Mouse (Mus musculus): ENCODE measurements at regions not wholly inside any gene's neighbourhood (a gene's known extent, or its start where the extent isn't known, plus 50 kb on each side); places are given as distances from the start of the nearest gene placed in this dataset.

DNA sequence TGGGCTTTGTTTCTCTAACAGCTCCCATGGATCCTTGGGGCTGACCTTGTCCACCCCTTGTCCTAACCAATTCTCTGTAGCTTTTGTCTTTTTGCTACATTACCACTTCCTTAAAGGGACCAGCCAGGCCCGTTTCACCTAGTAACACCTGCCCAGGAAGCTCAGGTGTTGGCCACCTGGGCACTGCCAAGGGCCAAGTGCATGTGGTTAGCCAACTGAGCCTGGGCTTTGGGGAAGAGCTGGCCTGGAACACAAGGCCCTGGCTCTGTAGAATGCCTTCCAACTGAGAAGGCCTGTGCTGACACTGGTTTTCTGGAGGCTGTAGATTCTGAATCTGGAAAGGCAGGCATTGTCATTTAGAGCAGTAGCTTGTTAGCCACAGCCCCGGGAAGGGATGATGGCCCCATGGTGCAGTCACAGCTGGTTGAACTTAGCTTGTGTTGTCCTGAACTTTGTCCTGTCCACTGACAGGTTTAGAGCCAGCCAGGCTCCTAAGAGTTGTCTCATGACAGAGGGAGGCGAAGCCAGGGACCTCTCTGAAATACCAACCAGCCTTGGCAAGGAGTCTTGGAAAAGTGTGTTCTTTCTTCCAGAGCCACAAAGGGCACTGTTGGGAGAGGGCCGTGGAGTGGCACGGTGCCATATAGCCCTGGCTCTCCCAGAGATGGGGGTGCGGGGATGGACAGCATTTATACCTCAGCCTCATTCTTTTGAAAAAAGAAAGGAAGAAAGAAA lies 156.0 kb upstream of the Id2 start:
- no peak for DNase-seq

DNA sequence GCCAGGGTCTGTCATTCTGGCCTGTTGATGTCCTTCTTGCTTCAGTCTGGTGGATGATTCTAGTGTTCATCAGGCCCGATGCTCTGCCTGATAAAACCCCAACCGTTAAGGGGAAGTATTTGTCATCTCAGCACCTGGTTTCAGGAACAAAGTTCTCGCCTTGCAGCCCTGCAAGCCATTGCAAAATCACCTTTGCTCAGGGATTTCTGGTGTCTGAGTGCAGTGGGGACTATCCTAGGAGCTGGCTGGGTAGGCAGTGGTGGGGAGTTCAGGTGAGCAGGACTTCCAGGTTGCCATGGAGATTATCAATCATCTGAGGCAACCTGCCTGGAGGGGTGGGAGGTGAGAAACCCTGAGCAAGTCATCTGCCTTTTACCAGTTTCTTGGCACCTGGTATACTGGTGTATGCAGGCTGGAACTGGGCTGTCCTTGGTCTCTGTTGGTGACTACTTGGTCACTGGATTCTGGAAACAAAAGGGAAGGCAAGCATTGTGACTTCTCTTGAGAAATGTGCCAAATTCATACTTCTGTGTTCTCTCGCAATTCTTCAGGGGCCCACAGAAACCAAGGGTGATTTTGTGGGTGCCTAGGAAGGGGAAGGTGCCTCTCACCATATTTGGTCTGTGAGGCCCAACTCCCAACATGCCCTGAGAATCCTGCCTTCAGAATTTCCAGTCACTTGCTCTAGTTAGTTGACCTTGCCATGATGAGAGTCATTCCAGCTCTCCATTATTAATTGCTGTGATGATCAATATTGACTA lies 154.7 kb upstream of the Id2 start:
- DNase-seq: no peak

DNA sequence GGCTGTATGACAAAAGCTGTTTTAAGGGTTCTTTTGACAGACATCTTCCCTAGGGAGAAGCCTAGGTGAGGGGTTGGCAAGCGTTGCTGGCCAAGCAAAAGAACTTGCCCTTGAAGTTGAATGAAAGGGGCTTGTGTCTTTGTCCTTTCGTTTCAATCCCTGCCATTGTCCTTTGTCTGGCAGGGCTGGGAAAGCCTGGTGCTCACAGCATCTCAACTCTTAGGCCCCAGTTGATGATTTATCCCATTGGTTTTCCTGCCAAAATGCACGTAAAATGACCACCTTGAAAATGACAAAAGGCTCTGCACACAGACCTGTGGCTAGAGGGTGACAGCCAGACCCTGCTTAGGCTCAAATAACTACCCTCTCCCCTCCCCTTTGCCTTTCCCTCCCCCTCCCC lies 153.9 kb upstream of the Id2 start:
- no peak for DNase-seq

DNA sequence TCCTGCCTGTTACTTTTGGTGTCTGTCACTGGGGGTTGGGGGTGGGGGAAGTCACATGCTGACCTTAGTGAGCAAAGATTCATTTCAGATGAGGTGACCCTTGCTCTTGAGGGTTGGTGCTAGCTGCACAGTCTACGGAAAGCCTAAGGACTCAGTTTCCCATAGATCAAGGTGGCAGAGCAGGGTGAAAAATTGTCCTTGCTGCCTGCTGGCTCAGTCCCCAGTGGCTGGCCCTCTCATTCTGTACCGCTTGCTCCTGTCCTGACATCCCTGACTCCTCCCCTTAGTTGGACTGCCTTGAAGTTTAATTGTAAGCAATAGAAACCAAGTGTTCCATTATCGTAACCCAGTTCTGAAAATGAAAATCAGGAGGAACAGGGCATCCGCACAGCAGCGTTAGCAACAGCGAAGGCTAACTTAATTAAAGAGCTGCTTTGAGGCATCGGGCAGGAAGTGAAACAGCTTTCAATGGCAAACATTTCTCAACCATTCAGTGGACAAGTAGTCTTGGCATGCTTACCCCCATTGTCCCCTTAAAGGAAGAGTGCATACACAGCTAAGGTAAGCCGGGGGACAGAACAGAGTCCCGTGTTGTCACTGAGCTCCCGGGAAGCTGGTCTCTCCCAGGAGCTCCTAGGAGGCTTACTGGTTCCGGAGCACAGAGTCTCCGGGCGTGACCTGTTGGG lies 151.9 kb upstream of the Id2 start:
- no peak for DNase-seq

DNA sequence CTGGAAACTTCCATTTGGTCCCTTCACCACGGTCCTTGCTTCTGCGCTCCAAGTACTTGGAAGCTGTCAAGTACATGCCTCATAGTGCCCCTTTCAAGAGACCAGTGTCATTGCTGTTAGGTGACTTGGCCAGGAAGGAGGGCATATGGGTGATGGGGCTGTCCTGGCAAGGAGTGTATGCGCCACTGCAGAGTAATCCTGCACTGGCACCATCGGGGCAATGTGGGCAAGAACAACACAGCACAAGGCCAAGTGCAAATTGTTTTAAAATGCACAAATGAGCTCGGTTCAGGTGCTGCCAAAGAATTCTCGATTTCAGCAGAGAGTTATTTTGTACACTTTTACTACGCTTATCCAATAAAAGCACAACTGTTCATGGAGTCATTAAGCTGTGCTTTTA lies 149.6 kb upstream of the Id2 start:
- no peak for DNase-seq

DNA sequence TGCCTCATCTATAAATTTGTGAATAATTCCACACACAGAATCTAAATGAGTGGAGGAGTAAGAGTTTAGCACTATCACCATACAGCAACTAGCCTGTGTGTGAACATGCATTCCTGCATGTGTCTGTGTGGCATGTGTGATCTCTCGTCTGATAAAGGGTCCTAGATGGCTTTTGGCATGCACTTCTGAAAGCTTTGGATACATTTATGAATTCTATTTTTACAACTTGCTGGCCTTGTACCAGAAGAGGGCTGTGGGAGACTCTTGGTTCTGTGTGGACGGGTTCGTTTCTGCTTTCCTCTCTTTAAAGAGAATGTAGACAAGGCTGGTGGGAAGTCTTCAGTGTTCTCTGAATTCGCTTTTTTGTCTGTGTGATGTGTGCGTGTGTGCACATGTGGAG lies 148.7 kb upstream of the Id2 start:
- no peak for DNase-seq

DNA sequence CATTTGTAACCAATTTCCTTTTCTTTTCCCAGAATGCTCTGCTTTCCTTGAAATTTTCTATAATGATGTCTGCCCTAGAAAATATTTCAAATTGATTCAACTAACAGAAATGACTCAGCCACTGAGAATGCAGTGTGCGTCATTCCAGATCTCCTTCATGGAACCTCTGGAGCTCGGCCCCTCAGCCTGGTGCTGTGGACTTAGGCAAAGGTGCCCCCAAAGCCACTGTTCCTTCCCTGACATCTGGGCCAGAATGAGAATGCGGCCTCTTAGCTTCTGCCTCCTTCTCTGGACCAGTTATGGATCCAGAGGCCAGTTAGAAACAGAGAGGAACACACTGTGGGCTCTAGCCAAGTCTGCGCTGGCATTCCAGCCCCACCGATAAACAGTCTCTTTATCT lies 148.3 kb upstream of the Id2 start:
- DNase-seq: no peak

DNA sequence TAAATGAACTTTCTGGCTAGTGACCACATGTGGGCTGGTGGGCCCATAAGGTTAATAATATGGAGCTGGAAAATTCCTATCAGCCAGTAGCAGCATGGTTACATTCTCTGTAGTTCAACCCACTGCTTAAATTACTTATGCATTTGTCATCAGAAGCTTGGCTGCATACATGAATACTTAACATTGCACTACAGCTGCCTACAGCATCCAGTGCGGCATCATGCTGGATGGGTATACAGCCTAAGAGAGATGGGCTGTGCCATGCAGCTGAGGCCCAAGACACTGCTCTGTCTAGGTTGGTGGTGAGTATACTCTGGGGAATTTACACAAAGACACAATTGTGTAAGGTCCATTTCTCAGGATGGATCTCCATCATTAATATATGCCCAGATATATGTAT lies 147.7 kb upstream of the Id2 start:
- no peak for DNase-seq

DNA sequence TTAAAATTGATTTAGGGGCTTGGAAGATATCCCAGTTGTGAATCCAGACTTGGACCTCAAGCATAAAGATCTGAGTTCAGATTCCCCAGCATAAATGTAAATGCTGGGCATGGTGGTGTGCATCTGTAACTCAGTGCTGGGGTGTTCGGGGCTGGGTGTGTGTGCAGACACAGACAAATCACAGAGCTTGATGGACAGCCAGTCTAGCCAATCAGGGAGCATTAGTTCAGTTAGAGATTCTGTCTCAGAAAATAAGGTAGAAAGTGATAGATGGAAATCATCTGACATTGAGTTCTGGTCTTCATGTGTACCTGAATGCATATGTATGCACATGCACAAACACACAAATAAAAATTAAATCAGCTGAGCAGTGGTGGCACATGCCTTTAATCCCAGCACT lies 147.0 kb upstream of the Id2 start:
- DNase-seq: no peak

DNA sequence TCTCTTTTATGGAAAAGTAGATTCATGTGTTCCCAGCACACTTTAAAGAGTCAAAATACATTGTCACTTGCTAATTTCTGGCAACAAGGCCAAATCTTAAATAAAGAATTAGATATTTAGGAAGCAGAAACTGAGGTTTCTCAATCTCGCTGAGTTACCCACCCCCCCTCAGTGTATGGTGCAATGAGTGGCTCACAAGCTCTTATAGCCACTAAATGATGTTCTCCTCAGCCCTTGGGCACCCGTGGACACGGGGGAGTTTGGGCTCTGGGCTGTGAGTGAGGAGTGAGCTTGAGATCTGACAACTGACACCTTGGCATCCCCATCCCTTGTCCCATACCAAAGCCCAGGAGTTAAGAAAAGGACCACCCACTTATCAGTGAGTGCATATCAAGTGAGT lies 145.4 kb upstream of the Id2 start:
- no peak for DNase-seq

DNA sequence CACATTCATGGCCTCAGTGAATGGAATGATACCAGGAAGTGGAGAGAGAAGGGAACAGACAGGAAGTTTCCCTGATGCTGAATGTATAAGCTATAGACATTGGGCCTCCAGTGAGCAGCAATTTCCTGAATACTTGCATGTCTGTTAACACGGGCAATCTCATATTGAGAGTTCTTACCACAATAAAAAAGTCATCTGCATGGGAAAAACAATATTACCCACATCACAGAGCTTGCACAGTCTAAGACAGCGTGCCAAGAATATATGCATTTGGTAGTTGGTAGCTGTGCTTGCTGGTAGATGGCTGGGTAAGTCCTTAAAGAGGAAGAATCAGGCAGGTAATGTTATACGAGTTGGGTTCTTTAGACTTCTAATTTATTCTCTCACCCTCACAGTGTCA lies 144.7 kb upstream of the Id2 start:
- DNase-seq: no peak

DNA sequence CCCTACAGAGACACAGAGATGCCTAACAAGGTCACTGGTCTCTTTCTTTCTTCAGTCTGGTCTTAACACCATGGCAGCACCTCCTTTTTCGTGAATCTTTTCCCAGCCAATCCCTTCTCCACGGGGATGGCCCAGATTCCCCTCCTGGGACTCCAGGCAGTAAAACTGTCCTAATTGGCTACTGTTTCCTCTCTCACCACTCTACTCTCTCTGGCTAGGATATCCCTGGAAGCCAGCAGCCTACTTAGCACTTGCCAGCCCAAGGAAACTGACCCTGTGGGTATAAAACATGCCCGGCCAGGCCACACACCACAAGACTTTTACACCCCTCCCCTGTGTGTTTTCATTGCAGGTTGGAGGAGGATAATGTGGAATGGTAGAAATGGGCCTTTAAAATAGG lies 143.9 kb upstream of the Id2 start:
- DNase-seq: no peak

DNA sequence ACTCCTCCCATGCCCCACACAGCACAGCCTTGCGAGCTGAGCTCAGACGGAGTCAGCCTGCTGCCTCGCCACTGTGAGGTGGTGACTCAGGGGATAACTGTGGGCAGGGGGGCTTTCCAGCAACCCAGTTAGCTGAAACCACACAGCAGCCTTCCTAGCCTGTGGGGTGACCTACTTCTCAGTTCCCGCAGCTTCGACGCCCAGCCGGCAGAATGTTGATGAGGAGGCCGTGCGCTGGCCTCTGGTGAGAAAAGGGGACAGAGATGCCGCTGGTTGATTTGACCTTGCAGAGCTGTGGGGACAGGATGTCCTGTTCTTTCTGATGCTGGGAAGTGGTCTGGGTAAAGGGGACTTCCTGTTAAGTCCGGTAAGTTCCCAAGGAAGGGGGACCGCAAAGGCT lies 143.2 kb upstream of the Id2 start:
- peak; percentile 22 for DNase-seq

DNA sequence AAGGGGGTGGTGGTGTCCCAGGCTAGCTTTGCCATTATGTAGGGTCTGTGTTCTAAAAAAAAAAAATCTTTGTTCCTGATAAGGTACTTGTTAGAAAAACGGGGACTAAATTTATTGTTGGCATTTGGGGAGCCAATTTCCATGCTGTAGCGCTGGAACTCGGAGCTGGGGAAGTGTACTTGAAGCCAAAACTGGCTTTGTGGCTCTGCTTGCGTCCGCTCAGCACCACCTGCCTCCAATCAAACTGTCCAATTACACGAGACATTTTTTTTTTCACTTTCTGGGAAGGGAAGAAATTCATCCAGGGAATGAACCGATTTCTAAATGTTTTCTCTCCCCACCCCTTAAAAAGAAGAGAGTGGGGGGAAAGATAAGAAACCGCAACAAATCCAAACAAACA lies 138.1 kb upstream of the Id2 start:
- peak; percentile 26 for DNase-seq

DNA sequence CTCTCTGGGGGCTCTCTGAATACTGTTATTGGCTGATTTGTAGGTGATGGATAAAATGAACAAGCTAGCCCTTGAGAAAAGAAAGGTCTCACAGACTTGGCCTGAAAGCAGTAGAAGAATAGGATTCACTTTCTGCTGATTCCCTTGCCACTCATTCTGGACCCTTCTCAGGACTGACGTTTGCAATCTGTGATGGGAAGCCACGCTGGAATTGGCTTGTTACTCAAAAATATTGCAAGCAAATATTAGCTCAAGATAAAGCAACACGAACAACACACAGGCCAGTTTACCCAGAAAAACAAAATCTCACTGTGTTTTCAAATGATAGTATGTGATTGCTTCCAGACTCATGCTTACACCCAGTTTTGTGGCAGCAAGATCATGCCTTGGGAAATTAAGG lies 137.7 kb upstream of the Id2 start:
- no peak for DNase-seq

DNA sequence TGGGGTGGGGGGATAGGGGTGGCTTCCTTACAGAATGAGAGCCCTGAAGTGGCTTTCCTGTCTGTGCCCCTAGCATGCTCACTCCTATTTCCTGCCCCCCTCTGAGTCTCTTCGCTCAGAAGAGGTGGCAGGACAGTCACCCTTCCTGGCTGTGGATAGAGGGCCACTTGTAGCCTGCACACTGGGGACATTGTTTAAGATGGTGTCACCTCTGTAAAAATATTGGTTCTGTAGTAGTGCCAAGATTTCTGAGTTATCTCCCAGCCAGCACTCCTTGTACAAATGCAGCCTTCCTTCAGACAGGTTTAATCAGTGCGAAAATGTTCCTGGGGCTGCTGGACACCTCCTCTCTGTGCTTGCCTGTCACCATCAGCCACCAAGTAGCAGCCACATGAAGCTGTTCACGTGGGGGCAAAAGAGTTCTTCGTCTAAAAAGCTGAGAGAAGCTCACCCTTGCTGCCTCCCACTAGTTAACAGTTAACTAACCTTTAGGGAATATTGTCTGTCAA lies 136.1 kb upstream of the Id2 start:
- no peak for DNase-seq

DNA sequence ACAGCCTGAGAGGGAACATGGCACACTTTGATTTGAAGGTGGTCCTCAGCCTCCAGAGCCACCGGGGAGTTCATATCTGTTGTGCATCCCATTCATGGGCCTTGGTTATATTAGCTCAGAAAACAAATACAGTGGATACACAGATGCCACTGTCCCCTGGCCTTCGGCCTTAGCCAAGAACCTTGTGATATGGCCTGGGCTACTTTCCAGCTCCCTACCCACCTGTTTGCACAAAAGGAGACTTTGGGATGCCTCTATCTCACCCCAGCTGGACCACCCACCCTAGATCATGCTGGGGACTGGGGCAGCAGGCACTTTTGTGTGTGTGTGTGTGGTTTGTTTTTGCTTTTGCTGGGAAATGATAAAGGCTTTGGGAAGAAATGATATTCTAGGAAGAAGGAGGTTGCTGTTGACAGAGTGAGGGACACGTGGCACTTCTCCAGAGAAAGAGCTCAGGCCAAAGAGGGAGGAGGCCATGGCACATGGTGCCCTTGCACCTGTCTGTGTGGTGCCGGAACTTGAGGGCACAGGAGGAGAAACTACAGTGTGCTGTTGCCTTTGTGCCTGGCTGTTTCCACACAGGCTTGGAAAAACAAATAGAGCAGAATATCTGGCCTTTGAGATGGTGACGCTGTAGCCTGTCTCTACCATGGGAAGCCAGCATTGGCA lies 135.6 kb upstream of the Id2 start:
- DNase-seq: peak; percentile 23

DNA sequence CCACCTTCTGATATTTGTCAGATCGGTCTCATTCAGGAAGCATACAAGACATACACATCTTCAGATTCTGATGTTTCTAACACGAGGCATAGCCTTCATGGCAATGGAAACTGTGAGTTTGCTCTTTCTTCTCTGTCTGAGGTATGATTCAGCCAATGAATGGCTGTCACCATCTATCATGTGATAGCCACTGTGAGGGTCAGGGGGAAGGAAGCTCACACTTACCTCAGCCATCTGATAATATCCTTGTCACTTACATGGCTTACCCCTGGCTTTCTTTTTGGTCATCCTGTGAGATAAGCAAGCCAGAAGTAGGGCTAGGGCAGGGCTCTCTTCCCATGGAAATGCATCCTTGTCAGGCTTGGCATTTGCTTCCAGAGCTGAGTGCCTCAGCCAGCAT lies 131.8 kb upstream of the Id2 start:
- DNase-seq: no peak

DNA sequence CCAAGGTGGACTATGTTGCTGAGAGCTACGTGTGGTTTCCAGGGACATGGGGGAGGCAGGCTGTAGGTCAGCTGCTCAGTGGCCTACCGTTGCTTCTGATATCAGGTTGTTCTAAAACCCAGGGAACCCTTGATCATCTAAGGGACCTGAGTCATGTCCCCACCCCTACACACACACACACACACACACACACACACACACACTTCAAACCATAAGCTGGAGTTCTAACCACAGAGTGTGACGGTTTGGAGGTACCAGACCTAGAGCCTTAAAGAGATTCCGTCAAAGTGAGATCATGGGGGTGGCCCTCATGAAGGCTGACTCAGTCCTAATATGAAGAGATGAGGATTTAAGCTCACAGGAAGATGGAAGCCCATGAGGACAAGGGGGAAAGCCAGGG lies 130.8 kb upstream of the Id2 start:
- no peak for DNase-seq

DNA sequence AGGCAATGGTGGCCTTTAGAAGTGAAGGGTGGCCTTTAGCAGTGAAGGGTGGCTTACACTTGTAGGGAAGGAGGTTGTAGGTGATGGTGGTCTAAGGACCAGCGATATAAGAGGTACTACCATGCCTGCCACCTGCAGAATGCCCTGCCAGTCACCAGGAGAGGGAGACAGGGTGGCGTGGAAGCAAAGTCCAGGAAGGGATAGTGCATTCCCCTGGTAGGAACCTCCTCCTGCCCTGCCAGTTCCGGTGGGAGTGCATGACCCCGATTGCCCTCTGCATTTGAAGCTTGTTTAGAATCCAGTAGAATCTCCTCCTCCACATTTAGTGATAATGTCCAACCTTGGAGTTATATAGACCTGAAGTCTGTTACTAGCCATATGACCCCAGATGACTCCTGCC lies 127.7 kb upstream of the Id2 start:
- no peak for DNase-seq

DNA sequence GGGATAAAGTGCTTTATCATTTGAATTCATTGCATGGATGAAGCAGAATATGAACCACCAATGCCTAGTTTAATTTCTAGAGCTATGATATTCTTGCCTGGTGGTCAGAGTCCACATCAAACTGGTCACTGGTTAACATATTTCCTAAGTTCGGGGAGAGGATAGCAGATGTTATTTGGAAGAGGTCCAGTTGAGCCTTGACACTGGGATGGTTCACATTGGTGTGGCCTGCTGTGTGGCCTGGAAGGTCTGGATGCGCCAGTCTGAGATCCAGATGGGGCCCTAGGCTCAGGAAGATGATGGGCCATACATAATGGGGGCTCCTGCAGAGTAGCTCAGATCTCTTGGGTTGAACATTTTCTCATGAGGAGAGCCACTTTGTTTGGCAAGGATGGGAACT lies 127.3 kb upstream of the Id2 start:
- DNase-seq: no peak

DNA sequence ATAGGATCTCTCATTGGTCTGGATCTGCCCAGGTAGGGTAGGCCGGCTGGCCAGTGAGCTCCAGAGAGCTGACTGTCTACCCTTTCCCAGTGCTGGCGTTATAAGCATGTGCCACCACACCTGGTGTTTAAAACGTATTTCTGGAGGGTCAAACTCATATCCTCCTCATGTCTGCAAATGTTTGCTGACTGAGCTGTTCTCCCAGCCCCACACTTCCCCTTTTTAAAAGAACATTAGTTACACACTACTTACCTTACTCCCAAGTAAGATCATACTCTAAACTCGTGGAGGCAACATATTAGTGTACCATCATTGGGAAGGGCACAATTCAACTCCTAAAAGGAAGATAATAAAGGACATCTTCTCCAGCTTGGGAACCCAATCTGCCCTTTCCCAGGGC lies 126.6 kb upstream of the Id2 start:
- DNase-seq: no peak

DNA sequence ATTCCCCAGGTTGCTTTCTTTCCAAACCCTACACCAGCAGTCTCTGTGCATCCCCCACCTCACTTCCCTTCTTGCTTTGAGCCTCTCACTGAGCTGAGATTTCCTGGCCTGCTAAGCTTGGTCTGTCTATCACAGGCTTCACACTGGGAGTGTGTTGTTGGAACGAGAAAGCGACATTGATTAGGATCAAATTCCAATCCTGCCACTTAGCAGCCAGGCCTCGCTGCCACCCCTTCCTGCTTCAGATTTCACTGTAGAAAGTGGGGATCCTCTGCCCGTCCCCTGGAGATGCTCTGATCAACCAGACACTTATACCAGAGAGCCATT lies 123.8 kb upstream of the Id2 start:
- DNase-seq: no peak
